Mouse (Mus musculus): ENCODE measurements around the gene Rhoh. TPM values are rescaled to one million over a fixed set of nuclear protein-coding genes. Genes with fewer than 3 reads are reported as not detected.

Rhoh gene
- polyA plus RNA-seq, 1 experiment from 2014 or later: 0.30 TPM

GRCm38 (mm10) chr5:65838053-65838452 lies 23.0 kb upstream of the Rhoh start:
- no peak overlapping the region for H3K27ac ChIP-seq (ENCODE audit: low read length)
- no peaks in the 10 kb centered on the region for H3K27me3 ChIP-seq (replicated peaks; ENCODE audit: control insufficient read depth, insufficient read depth, low read length)
- no peak for ATAC-seq
- WGBS: 88% methylated on average over 6 of the region's 6 CpGs
- no peaks in the 10 kb centered on the region for H3K36me3 ChIP-seq (ENCODE audit: control insufficient read depth, insufficient read depth)
- H3K9me3 ChIP-seq (ENCODE audit: control insufficient read depth, low read length): no peaks in the 10 kb centered on the region
- no peak overlapping the region for H3K4me3 ChIP-seq (replicated peaks; ENCODE audit: low read length)
- no peak overlapping the region for H3K4me2 ChIP-seq (ENCODE audit: low read length)
- no peaks in the 10 kb centered on the region for H3K4me1 ChIP-seq (replicated peaks; ENCODE audit: control insufficient read depth, insufficient read depth, low read length)
- H3K9ac ChIP-seq (replicated peaks; ENCODE audit: low read depth, low read length): no peak overlapping the region

DNA sequence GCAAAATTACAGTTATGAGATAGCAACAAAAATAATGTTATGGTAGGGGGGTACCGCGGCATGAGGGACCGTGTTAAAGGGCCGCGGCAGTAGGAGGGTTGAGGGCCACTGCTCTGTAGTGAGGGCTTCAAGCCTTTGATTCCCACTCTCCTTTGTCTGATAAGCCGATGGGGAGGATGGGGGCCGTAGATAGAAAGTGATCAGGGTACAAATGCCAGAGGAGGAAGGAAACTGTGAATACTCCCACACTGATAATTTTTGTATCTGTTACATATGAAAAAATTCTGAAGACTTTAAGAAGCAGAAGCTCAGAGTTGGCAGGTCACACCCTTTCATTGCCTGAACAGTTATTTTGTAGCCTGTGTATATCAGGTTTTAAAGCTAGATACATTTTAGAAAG lies 18.1 kb upstream of the Rhoh start:
- Histone ChIP-seq H3K4me2 (ENCODE audit: low read length) (no peak overlapping the region), H3K9ac (replicated peaks; ENCODE audit: low read depth, low read length) (no peak overlapping the region), H3K4me3 (replicated peaks; ENCODE audit: low read length) (no peak overlapping the region), H3K36me3 (ENCODE audit: control insufficient read depth, insufficient read depth) (no peaks in the 10 kb centered on the region), H3K27me3 (replicated peaks; ENCODE audit: control insufficient read depth, insufficient read depth, low read length) (no peaks in the 10 kb centered on the region), H3K4me1 (replicated peaks; ENCODE audit: control insufficient read depth, insufficient read depth, low read length) (no peaks in the 10 kb centered on the region), H3K9me3 (ENCODE audit: control insufficient read depth, low read length) (no peaks in the 10 kb centered on the region), H3K27ac (ENCODE audit: low read length) (no peak overlapping the region)
- 92% methylated on average over 7 of the region's 7 CpGs for WGBS
- ATAC-seq: no peak

DNA sequence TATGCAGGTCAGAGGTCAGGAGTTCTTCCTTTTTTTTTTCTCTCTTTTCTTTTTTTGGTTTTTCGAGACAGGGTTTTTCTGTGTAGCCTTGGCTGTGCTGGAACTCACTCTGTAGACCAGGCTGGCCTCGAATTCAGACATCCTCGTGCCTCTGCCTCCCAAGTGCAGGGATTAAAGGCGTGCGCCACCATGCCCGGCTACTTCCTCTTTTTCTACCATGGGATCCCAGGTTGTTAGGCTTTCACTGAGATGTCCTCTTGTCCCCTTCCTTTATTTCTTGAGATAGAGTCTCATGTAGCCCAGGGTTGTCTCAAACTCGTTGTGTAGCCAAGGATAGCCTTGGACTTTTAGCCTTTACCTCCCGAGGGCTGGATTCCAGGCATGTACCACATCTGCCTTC lies 14.5 kb upstream of the Rhoh start:
- Histone ChIP-seq H3K9ac (replicated peaks; ENCODE audit: low read depth, low read length) (no peak overlapping the region), H3K27ac (ENCODE audit: low read length) (no peak overlapping the region), H3K27me3 (replicated peaks; ENCODE audit: control insufficient read depth, insufficient read depth, low read length) (no peaks in the 10 kb centered on the region), H3K4me1 (replicated peaks; ENCODE audit: control insufficient read depth, insufficient read depth, low read length) (0 out of 2 replicates have a peak, but pooled peaks cover 3% of the 10 kb centered on the region), H3K9me3 (ENCODE audit: control insufficient read depth, low read length) (no peaks in the 10 kb centered on the region), H3K36me3 (ENCODE audit: control insufficient read depth, insufficient read depth) (no peaks in the 10 kb centered on the region), H3K4me2 (ENCODE audit: low read length) (no peak overlapping the region), H3K4me3 (replicated peaks; ENCODE audit: low read length) (no peak overlapping the region)
- no peak for ATAC-seq
- 86% methylated on average over 8 of the region's 8 CpGs for WGBS

DNA sequence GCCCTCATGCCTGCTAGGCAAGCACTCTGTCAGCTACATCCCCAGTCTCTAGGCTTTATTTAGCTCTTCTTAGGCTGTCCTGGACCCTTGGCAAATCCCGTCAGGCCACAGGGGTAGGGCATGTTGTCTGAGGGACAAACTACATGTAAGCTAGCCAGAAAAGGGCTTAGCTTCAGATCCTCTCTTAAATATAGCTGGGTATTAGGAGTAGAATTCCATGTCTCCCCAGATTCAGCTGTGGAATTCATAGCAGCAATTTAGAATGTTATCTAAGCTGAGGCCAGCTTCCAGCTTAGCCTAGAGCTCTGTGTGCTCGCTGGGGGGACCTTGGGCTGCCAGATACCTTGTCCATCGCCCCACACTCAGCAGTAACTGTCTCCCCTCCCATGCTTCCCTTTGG lies 14.1 kb upstream of the Rhoh start:
- Histone ChIP-seq H3K9me3 (ENCODE audit: control insufficient read depth, low read length) (no peaks in the 10 kb centered on the region), H3K27ac (ENCODE audit: low read length) (no peak overlapping the region), H3K4me1 (replicated peaks; ENCODE audit: control insufficient read depth, insufficient read depth, low read length) (0 out of 2 replicates have a peak, but pooled peaks cover 3% of the 10 kb centered on the region), H3K9ac (replicated peaks; ENCODE audit: low read depth, low read length) (no peak overlapping the region), H3K36me3 (ENCODE audit: control insufficient read depth, insufficient read depth) (no peaks in the 10 kb centered on the region), H3K4me3 (replicated peaks; ENCODE audit: low read length) (no peak overlapping the region), H3K4me2 (ENCODE audit: low read length) (no peak overlapping the region), H3K27me3 (replicated peaks; ENCODE audit: control insufficient read depth, insufficient read depth, low read length) (no peaks in the 10 kb centered on the region)
- no peak for ATAC-seq
- WGBS: 90% methylated on average over 3 of the region's 3 CpGs

DNA sequence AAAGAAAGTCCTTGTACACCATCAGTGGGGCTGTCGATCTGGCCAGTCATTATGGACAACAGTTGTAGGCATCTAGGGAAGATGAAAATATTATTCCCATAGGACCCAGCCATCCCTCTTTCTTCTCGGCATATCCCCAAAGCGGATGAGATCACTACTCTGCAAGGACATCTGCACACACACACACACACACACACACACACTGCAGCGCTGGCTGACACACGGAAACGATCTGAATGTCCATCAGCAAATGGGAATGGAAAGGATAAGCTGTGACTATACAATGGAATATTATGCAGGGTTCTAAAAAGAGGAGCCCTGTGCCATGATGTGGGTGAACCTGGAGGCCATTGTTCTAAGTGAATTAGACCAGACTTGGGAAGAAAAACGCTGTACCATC lies 13.4 kb upstream of the Rhoh start:
- Histone ChIP-seq H3K4me3 (replicated peaks; ENCODE audit: low read length) (no peak overlapping the region), H3K36me3 (ENCODE audit: control insufficient read depth, insufficient read depth) (no peaks in the 10 kb centered on the region)
- 87% methylated on average over 7 of the region's 7 CpGs for WGBS

DNA sequence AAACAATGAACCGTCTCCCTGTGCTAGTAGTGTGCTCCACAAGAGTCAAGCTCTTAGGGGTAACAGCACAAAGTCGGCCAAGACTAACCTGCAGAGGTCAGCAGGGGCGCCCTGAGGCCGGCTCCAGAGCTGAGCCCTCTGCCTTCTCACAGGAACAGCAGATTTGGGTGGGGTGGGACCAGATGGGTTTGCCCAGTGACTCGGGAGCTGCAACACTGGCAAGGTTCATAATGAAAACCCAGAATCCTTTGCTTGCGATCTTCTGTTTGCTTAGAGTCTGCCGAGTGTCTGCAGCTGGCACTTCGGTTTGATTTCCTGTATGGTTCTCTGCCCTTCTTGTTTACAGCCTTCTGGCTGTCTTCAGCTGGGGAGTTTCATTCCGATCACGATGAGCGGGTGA lies 10.2 kb upstream of the Rhoh start:
- 66% methylated on average over 11 of the region's 11 CpGs for WGBS
- Histone ChIP-seq H3K36me3 (ENCODE audit: control insufficient read depth, insufficient read depth) (no peaks in the 10 kb centered on the region), H3K4me1 (replicated peaks; ENCODE audit: control insufficient read depth, insufficient read depth, low read length) (0 out of 2 replicates have a peak, but pooled peaks cover 3% of the 10 kb centered on the region), H3K9me3 (ENCODE audit: control insufficient read depth, low read length) (no peaks in the 10 kb centered on the region), H3K27ac (ENCODE audit: low read length) (no peak overlapping the region), H3K9ac (replicated peaks; ENCODE audit: low read depth, low read length) (no peak overlapping the region), H3K4me3 (replicated peaks; ENCODE audit: low read length) (no peak overlapping the region), H3K27me3 (replicated peaks; ENCODE audit: control insufficient read depth, insufficient read depth, low read length) (no peaks in the 10 kb centered on the region), H3K4me2 (ENCODE audit: low read length) (no peak overlapping the region)
- ATAC-seq: peak; percentile 26; the same call in 1 of the 2 replicates

More for the DNA sequence above, 13.4 kb upstream of the Rhoh start:
- ATAC-seq: no peak
- H3K4me1 ChIP-seq (replicated peaks; ENCODE audit: control insufficient read depth, insufficient read depth, low read length): 0 out of 2 replicates have a peak, but pooled peaks cover 3% of the 10 kb centered on the region
- no peak overlapping the region for H3K9ac ChIP-seq (replicated peaks; ENCODE audit: low read depth, low read length)
- no peak overlapping the region for H3K4me2 ChIP-seq (ENCODE audit: low read length)
- H3K27me3 ChIP-seq (replicated peaks; ENCODE audit: control insufficient read depth, insufficient read depth, low read length): no peaks in the 10 kb centered on the region
- H3K27ac ChIP-seq (ENCODE audit: low read length): no peak overlapping the region
- H3K9me3 ChIP-seq (ENCODE audit: control insufficient read depth, low read length): no peaks in the 10 kb centered on the region

- Histone ChIP-seq H3K27ac (ENCODE audit: low read length) (no peak overlapping the region), H3K27me3 (replicated peaks; ENCODE audit: control insufficient read depth, insufficient read depth, low read length) (no peaks in the 10 kb centered on the region), H3K9me3 (ENCODE audit: control insufficient read depth, low read length) (no peaks in the 10 kb centered on the region), H3K36me3 (ENCODE audit: control insufficient read depth, insufficient read depth) (no peaks in the 10 kb centered on the region), H3K4me1 (replicated peaks; ENCODE audit: control insufficient read depth, insufficient read depth, low read length) (0 out of 2 replicates have a peak, but pooled peaks cover 3% of the 10 kb centered on the region), H3K4me2 (ENCODE audit: low read length) (no peak overlapping the region), H3K9ac (replicated peaks; ENCODE audit: low read depth, low read length) (no peak overlapping the region), H3K4me3 (replicated peaks; ENCODE audit: low read length) (no peak overlapping the region)
- WGBS: 52% methylated on average over 8 of the region's 8 CpGs
- ATAC-seq: no peak
Measured at GRCm38 (mm10) chr5:65854786-65855191, 6.2 kb upstream of the Rhoh start.

DNA sequence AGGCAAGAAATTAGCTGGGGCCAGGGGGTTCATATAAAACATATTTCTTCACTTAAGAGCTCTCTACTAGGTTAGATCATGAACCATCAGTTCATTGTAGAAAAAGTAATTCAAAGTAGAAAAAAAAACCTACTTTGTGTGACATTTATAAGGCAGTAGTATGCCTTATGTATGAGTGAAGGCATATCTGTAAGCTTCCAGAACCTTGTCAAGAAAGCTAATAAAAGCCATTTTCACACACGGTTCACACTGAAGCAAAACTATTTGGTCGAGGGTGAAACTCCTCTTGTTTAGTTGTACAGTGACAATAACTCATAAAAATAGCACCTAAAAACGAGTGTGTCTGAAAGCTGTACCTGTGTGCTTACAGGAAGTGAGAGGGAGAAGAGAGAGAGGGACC lies 5.4 kb upstream of the Rhoh start:
- Histone ChIP-seq H3K4me2 (ENCODE audit: low read length) (no peak overlapping the region), H3K4me1 (replicated peaks; ENCODE audit: control insufficient read depth, insufficient read depth, low read length) (0 out of 2 replicates have a peak, but pooled peaks cover 3% of the 10 kb centered on the region), H3K27me3 (replicated peaks; ENCODE audit: control insufficient read depth, insufficient read depth, low read length) (no peaks in the 10 kb centered on the region), H3K9me3 (ENCODE audit: control insufficient read depth, low read length) (no peaks in the 10 kb centered on the region), H3K9ac (replicated peaks; ENCODE audit: low read depth, low read length) (no peak overlapping the region), H3K36me3 (ENCODE audit: control insufficient read depth, insufficient read depth) (no peaks in the 10 kb centered on the region), H3K27ac (ENCODE audit: low read length) (no peak overlapping the region), H3K4me3 (replicated peaks; ENCODE audit: low read length) (no peak overlapping the region)
- WGBS: 73% methylated on average over 3 of the region's 3 CpGs
- no peak for ATAC-seq

DNA sequence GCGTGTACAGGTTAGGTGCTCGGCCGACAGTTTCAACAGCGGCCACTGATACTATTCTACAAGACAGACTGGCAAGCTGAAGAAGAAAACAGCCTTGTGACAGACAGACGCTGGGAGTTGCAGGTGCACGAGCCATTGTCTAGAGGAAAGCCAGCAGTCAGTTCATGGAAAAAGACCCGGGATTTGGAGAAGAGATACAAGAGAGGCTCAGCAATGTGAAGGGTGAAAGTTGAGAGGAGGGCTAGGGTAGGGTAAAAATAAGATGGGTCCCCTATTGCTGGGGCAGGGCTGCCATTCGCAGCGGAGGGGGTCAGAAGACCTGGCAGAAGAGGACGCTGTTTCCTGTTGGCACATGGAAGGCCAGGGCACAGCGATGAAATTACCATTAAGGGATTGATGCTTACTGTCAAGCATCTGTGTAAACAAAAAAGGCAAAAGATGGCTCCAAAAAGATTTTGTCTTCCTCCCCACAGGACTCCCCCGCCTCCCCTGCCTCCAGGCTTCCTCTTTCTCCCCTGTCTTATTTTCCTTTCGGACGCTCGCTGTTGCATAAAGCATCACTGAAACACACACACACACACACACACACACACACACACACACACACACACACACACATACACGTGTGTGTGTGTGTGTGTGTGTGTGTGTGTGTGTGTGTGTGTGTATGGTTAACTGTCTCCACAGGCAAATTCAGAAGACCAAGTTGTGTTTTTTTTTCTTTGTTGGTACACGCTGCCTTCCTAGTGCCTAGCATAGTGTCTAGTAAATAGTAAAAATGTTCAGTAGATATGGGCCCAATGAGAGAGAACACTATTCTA lies 4.2 kb upstream of the Rhoh start:
- Histone ChIP-seq H3K4me3 (replicated peaks; ENCODE audit: low read length) (no peak overlapping the region), H3K4me1 (replicated peaks; ENCODE audit: control insufficient read depth, insufficient read depth, low read length) (no peaks in the 10 kb centered on the region), H3K36me3 (ENCODE audit: control insufficient read depth, insufficient read depth) (no peaks in the 10 kb centered on the region), H3K9ac (replicated peaks; ENCODE audit: low read depth, low read length) (no peak overlapping the region), H3K9me3 (ENCODE audit: control insufficient read depth, low read length) (no peaks in the 10 kb centered on the region), H3K27ac (ENCODE audit: low read length) (no peak overlapping the region), H3K4me2 (ENCODE audit: low read length) (no peak overlapping the region), H3K27me3 (replicated peaks; ENCODE audit: control insufficient read depth, insufficient read depth, low read length) (no peaks in the 10 kb centered on the region)
- WGBS: 84% methylated on average over 16 of the region's 17 CpGs
- ATAC-seq: no peak
